Mouse (Mus musculus) hematopoietic stem cell, adult 5-6 weeks (primary cell): ENCODE measurements around the gene Ttll11. TPM values are rescaled to one million over a fixed set of nuclear protein-coding genes. Genes with fewer than 3 reads are reported as not detected.
A peak's percentile ranks its signal among the peaks of the same experiment; 100 is the strongest.

ENCODE experiments used
- ATAC-seq, 2 experiments: fragments of 125-278 bp in 1 of 2; replicated peaks in 1 of 2; 2 replicates each; pipeline ENCODE4 v1.8.0; 2016 to 2017; ENCODE audit warnings: inconsistent platforms in 2 of 2, mild to moderate bottlenecking in 2 of 2, moderate number of reproducible peaks in 2 of 2, low read depth in 1 of 2, moderate TSS enrichment in 1 of 2; ENCODE audit not compliant: low FRiP score in 2 of 2, poor library complexity in 2 of 2, severe bottlenecking in 2 of 2, insufficient read depth in 1 of 2, low TSS enrichment in 1 of 2
- total RNA-seq: library from RNA; stranded (forward); fragments of 172-1452, 232-1000 nt; gene quantifications from 2 replicates; pipeline ENCODE4 v1.2.3, GENCODE M21; 2017

The Ttll11 gene
- total RNA-seq, 1 experiment from 2014 or later: not detected

- ATAC-seq: no peak
Measured at GRCm38 (mm10) chr2:35739669-35740254, 240.0 kb downstream of the Ttll11 start.

- ATAC-seq: 0 out of 4 replicates have a peak, but pooled peaks of 1 of the 2 experiments have one; percentile 22
Measured at GRCm38 (mm10) chr2:35737467-35738027, 242.2 kb downstream of the Ttll11 start.

- no peak for ATAC-seq
Measured at GRCm38 (mm10) chr2:35736061-35736460, 243.7 kb downstream of the Ttll11 start.

GRCm38 (mm10) chr2:35735001-35735400 lies 244.7 kb downstream of the Ttll11 start:
- ATAC-seq: no peak

GRCm38 (mm10) chr2:35731671-35732449 lies 247.9 kb downstream of the Ttll11 start:
- peak; percentile 81 to 85 for ATAC-seq

- peak; percentile 66 to 72 for ATAC-seq
Measured at GRCm38 (mm10) chr2:35729077-35730065, 250.3 kb downstream of the Ttll11 start.

GRCm38 (mm10) chr2:35728633-35729032 lies 251.1 kb downstream of the Ttll11 start:
- no peak for ATAC-seq

GRCm38 (mm10) chr2:35723691-35724090 lies 256.0 kb downstream of the Ttll11 start:
- no peak for ATAC-seq

- no peak; a peak in 1 of 4 replicates for ATAC-seq
Measured at GRCm38 (mm10) chr2:35723267-35723666, 256.4 kb downstream of the Ttll11 start.

- ATAC-seq: no peak
Measured at GRCm38 (mm10) chr2:35722821-35723220, 256.9 kb downstream of the Ttll11 start.

GRCm38 (mm10) chr2:35720956-35721355 lies 258.8 kb downstream of the Ttll11 start:
- no peak for ATAC-seq

- ATAC-seq: no peak
Measured at GRCm38 (mm10) chr2:35720550-35720949, 259.2 kb downstream of the Ttll11 start.

- no peak for ATAC-seq
Measured at GRCm38 (mm10) chr2:35720104-35720503, 259.6 kb downstream of the Ttll11 start.

- ATAC-seq: no peak
Measured at GRCm38 (mm10) chr2:35719230-35720005, 260.3 kb downstream of the Ttll11 start.

- ATAC-seq: no peak
Measured at GRCm38 (mm10) chr2:35718662-35719061, 261.1 kb downstream of the Ttll11 start.

- no peak for ATAC-seq
Measured at GRCm38 (mm10) chr2:35718003-35718500, 261.7 kb downstream of the Ttll11 start.
